Mouse (Mus musculus): ENCODE results near the gene Baz2b. TPM values are rescaled to one million over a fixed set of nuclear protein-coding genes. Genes with fewer than 3 reads are reported as not detected.

Baz2b gene
- total RNA-seq, 2 experiments from 2014 or later = 74.9 to 76.0 TPM

DNA sequence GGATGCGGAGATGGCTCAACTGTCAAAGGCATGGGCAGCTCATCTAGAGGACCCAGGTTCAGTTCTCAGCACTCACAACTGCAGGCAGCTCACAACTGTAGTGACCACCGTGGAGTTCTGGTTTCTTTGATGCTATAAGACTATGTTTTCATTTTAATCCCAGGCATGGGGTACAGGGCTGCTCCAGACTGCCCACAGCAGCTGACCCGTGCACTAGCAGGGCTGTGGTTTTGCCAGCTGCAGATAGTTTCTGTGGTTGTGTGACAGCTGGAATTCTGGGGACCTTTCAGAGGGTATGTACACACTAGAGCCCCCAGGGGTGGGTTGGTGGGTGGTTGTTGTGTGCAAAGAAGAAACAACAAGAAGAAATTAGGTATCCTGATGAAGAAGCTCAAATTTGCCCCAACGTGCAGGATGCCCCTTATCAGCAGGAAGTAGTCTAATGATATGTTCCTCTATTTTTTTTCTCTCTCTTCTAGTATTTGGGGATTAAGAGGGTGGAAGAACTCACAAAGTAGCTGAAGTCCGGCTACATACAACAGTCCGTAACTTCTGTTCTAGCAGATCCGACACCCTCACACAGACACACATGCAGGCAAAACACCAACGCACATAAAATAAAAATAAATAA lies 6.6 kb downstream of the Baz2b start:
- 0 out of 2 replicates have a peak, but pooled peaks have one; percentile 21 for ATAC-seq (replicated peaks; ENCODE audit: poor library complexity, severe bottlenecking)

- ATAC-seq (replicated peaks; ENCODE audit: poor library complexity, severe bottlenecking) = peak; percentile 65
Measured at GRCm38 (mm10) chr2:60200667-60201066, 9.0 kb downstream of the Baz2b start.

GRCm38 (mm10) chr2:60200051-60200562 lies 9.5 kb downstream of the Baz2b start:
- peak; percentile 71 for ATAC-seq (replicated peaks; ENCODE audit: poor library complexity, severe bottlenecking)

DNA sequence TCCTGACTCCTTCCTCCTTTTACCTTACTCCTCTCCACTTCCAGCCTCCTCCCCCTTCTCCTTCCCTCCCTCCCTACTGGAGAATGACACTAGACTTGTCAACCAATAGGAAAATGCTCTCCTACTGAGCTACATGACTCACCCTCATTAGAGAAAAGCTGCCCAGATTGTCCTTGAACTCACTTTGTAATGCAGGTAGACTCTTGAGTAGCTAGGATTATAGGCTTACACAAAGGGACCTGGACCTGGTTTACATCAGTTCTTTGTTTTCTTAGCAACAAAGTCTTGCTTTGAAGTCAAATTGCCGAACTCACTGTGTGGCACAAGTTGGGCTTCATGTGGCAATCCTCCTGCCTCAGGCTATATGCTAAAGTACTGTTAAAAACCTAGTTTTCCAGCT lies 12.8 kb downstream of the Baz2b start:
- ATAC-seq (replicated peaks; ENCODE audit: poor library complexity, severe bottlenecking) = no peak

- 0 out of 2 replicates have a peak, but pooled peaks have one; percentile 9 for ATAC-seq (replicated peaks; ENCODE audit: poor library complexity, severe bottlenecking)
Measured at GRCm38 (mm10) chr2:60181696-60182095, 27.9 kb downstream of the Baz2b start.

GRCm38 (mm10) chr2:60177490-60177889 lies 32.1 kb downstream of the Baz2b start:
- ATAC-seq (replicated peaks; ENCODE audit: poor library complexity, severe bottlenecking) = no peak

GRCm38 (mm10) chr2:60176087-60176486 lies 33.6 kb downstream of the Baz2b start:
- peak; percentile 75 for ATAC-seq (replicated peaks; ENCODE audit: poor library complexity, severe bottlenecking)

- ATAC-seq (replicated peaks; ENCODE audit: poor library complexity, severe bottlenecking) = peak; percentile 31
Measured at GRCm38 (mm10) chr2:60175078-60175477, 34.6 kb downstream of the Baz2b start.

DNA sequence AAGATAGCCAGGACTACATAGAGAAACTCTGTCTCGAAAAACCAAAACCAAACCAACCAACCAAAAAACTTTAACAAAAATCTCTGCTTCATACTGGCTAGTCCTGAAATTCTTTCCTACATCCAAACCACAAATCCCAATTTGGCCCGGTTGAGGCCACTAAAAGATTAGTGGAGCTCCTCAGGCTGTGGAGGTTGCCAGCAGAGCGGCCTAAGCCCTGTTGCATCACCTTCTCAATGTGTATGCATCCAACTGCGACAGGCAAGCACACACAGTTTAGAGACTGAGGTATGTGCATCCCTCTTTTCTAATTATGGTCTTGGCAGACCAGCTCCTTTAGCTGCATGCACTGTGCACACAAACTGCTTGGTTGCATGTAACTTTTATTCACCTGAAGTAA lies 36.0 kb downstream of the Baz2b start:
- no peak for ATAC-seq (replicated peaks; ENCODE audit: poor library complexity, severe bottlenecking)

DNA sequence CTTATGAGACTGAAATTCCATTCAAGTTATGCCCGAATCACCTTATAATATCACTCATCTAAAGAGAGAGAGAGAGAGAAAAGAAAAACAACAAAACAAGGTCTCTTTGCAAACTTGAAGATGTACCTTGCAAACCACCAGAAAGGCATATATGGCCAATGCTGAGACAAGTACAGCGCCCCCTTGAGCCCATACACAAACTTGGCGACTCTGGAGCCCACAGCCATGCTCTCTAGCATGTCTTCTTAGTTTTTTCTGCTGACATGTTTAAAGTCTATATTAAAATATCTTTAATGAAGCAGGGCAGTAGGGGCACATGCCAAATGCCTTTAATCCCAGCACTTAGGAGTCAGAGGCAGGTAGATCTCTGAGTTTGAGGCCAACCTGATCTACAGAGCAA lies 36.4 kb downstream of the Baz2b start:
- no peak for ATAC-seq (replicated peaks; ENCODE audit: poor library complexity, severe bottlenecking)

GRCm38 (mm10) chr2:60172531-60172914 lies 37.1 kb downstream of the Baz2b start:
- peak; percentile 73 for ATAC-seq (replicated peaks; ENCODE audit: poor library complexity, severe bottlenecking)

GRCm38 (mm10) chr2:60171786-60172530 lies 37.7 kb downstream of the Baz2b start:
- ATAC-seq (replicated peaks; ENCODE audit: poor library complexity, severe bottlenecking) = 0 out of 2 replicates have a peak, but pooled peaks have one; percentile 14

GRCm38 (mm10) chr2:60166878-60167277 lies 42.8 kb downstream of the Baz2b start:
- no peak for ATAC-seq (replicated peaks; ENCODE audit: poor library complexity, severe bottlenecking)

- ATAC-seq (replicated peaks; ENCODE audit: poor library complexity, severe bottlenecking) = 0 out of 2 replicates have a peak, but pooled peaks have one; percentile 35
Measured at GRCm38 (mm10) chr2:60165679-60166078, 44.0 kb downstream of the Baz2b start.

GRCm38 (mm10) chr2:60163744-60164143 lies 45.9 kb downstream of the Baz2b start:
- no peak for ATAC-seq (replicated peaks; ENCODE audit: poor library complexity, severe bottlenecking)

DNA sequence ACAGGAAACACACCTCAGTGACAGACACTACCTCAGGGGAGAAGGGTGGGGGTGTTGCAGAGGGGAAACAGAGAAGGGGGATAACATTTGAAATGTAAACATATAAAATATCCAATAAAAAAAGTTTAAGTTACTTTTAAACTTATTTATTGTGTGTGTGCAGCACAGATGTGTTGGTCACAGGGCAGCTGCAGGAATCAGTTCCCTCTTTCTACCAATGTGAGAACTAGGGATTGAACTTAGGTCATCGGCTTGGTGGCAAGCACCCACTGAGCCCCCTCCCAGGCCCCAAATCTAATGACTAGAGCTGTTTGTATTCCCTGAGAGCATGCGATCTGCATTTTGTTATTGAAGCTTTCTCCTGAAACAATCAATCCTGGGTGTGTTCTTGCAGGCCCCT lies 57.2 kb downstream of the Baz2b start:
- peak; percentile 60 for ATAC-seq (replicated peaks; ENCODE audit: poor library complexity, severe bottlenecking)

DNA sequence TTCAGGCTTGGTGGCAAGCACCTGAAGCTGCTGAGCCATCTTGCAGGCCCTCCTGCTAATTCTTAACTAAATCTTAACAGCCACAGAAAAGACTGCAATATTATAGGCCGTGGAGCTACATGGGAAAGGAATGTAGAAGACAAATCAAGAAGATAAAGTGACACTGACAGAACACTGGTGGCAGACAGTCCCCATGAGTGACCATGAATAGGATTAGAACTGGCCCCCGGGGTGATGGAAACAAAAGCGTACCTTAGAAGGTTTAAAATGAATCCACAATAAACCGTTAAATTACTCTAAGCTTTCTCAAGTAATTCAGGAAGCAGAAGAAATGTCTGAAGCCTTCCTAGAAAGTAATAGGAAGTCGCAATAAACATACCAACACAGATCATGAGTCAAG lies 61.0 kb downstream of the Baz2b start:
- ATAC-seq (replicated peaks; ENCODE audit: poor library complexity, severe bottlenecking) = no peak

GRCm38 (mm10) chr2:60147428-60147827 lies 62.2 kb downstream of the Baz2b start:
- ATAC-seq (replicated peaks; ENCODE audit: poor library complexity, severe bottlenecking) = no peak

DNA sequence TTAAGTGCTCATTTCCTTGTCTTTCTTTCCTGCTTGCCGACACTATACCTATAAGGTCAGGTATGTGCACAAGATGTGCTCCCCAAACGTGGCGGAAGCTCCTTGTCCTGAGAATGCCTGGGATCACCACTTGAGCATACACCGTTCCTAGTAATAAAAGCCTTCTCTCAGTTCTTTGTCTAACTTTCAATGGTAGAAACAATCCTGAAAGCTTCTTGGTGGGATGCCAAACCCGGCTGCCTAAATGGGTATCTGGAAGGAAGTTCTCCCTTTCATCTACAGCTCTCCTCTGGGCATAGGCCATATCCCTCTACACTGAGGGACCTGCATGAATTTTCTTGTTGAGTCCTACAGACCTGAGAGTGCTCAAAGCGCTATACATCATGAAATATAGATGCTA lies 63.9 kb downstream of the Baz2b start:
- ATAC-seq (replicated peaks; ENCODE audit: poor library complexity, severe bottlenecking) = no peak

- ATAC-seq (replicated peaks; ENCODE audit: poor library complexity, severe bottlenecking) = no peak
Measured at GRCm38 (mm10) chr2:60143383-60143782, 66.3 kb downstream of the Baz2b start.

- no peak for ATAC-seq (replicated peaks; ENCODE audit: poor library complexity, severe bottlenecking)
Measured at GRCm38 (mm10) chr2:60142281-60142680, 67.4 kb downstream of the Baz2b start.

All from granulocyte monocyte progenitor cell, adult 5-6 weeks (primary cell).